Mouse (Mus musculus) 416B (cell line): ENCODE measurements around the gene Jade2.

Source experiments
- DNase-seq: peaks from one replicate; pipeline ENCODE4 v3.0.0; 2011; ENCODE audit warnings: low read depth

The Jade2 gene

DNA sequence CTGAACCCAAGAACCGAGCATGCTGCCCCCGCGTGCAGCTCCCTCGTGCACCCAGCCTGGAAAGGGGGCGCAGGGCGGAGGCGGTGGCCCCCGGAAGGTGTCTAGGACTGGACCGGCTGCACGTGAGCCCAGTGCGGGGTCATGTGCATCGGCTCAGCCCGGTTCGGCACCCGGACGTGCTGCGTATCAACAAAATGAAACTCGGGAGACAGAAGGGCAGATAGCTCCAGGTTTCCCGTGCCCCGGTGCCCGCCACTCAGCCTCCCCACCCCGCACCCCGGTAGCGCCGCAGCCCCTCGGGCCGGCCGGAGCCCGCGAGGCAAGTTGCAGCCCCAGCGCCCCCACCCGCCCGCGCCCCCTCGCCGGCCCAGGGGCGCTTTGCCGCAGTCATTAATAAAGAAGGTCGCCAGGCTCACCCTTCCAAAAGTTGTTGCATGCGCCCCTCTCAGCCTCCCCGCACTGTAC, 805 bp downstream of the Jade2 start:
- DNase-seq, result no peak

DNA sequence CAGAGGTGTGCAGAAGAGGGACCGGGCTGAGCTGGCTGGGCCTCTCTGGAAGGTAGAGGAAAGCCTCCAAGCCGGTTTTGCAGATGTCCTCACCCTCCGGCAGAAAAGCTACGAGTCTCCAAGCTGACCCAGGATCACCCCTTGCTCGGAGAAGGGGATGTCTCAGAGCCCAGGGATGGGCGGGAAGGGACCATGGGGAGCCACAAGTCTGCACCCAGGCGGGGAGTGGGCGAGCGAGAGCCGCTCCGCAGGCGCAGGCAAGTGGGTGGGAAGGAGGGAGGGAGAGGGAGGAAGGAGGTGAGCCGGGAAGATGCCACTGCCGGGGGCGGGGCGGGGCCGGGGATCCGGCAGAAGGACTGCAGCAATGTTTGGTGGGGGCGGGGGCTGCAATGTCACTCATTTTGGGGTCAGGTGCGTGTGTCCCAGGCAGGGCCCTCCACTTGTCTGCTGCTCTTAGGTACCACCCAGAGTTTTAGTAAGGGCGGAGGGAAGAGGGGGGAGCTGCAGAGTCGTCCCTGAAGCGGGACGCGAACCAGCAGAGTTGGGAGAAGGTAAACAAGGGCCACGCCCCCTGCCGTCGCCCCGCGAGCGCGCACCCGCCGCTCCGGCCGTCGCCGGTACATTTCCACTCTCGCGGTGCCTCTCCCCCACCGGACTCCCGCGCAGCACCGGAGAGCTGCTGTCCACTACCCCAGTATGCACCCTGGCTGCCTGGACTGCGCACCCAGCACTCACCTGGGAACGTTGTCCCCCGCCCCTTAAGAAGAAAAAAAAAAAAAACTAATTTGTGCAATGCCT, 1.4 kb downstream of the Jade2 start:
- peak; percentile 95 for DNase-seq

DNA sequence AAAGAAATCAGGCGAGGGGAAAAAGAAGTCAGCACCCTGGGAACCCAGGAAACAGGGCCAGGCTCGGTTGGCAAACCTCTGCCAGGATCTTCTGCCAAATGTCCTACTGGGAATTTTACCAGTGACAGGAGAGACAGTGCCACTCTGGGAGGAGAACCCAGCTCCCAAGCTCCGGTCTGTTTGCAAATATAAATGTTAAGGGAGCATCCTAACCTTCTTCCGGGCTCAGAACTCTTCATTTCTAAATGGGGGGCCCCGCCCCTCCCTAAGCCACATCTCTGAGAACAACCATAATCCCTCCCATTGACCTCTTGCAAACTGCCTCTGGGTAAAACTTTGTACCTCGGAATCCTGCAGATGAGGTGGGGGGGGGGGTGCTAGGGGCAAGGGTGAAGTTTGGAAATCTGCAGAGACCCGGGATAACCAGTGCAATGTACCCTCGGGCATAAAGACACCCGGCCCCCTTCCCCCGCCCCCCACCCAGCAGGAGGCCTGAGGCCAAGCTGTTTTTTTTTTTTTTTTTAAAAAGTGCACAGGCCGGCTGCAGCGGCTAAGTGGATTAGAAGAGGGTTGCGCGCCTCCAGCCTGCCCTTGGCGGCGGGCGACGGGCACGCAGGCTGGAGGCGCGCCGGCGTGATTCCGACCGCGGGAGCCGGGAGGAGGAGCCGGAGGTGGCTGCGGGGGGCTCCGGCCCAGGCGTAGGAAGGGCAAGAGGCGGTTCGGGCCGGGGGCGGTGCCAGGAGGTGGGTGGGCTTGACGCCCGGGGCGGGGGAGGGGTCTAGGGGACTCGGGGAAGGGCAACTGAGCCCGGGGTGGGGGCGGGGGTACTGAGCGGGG, 2.3 kb downstream of the Jade2 start:
- DNase-seq, result peak; percentile 88

DNA sequence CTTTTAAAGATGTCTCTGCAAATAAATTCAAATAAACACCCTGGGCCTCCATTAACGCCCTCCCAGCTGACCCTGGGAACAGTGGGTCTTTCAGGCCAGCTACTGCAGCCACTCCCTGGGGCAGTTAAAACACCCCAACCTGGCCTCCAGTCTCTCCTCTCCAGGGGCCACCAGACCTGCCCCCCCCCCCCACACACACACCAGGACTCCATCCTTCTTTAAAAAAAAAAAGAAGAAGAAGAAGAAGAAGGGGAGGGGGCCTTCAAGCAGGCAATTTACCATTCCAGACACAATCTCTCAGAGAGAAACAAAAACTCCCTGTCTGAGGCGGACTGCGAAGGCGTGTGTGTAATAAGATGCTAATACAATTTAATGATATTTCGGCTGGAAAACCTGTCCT, 4.9 kb downstream of the Jade2 start:
- no peak for DNase-seq

DNA sequence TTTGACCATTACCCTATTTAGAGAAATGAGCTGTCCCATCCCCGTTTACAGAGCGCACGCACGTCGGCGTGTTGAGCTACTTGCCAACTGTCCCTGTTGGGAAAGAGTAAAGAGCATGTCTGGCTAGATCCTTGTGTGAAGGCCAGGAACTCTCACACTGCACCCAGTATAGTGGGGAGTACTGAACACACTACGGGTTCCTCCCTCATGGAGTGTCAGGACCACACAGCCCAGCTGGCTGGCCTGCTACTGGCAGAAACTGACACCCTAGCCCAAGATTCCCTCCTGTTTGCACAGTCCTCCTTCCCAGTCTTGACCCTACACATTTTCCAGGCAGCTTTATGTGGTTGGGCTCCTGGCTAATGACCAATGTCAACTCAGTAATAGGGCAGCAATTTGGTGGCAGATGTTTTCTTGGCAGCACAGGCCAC, 5.3 kb downstream of the Jade2 start:
- no peak for DNase-seq

DNA sequence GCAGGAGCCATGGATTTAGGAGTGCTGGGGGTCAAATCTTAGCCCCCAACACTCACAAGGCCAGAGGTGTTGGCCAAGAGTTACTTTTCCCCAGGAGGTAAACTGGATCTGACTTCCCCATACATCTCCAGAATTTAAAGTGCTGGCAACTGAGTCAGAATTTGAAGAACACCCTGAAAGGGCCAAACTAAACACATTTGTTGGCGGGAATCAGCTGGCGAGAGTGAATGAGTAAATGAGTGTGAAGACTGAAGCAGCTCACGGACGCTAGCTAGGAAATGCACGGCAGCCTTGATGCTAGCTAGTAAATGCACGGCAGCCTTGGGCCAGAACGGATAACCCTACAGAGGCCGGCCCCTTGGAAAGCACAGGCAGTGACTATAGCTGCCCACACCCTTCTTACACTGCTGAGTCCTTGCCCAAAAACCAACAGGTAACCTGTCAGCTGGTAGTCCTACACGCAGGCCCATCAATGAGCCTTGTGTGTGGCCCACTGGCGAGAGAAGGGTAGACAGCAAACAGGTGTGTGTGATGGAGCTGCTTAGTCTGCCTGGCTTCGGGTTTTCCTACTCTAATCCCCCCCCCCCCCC, 6.6 kb downstream of the Jade2 start:
- no peak for DNase-seq

DNA sequence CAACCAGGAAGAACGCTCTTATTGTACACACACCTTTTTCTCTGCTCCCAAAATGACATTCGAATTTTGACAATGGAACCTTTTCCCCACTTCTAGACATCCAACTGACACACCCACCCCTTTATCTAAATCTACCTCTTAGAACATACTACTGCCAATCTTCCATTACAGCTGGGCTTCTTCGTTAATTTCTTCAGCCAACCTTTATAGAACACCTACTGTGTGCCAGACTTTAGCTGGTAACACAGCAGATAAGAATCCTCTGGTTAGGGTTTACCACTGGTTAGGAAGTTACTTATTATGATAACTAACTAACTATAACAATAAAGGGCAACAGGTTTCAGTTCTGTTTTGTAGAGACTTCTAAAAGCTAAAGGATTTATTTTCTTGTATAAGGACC, 9.1 kb downstream of the Jade2 start:
- no peak for DNase-seq

DNA sequence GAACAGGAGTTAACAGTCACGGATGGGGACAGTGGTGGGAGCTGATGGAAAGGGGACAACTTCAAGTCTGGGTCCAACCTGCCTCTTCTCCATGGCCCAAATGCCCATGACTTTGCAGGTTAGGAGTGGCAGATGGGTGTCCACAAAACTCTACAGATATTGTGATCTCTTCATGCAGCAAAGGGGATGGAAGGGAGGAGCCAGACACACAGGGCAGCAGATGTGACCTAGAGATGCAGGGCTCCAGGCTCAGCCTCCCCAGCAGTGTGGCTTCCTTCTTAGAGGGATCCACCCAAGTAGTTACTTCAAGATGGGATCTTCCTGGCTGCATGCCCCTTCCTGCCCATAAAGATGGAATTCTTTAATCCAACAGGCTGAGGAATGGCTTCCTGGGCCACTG, 9.6 kb downstream of the Jade2 start:
- DNase-seq, result no peak

DNA sequence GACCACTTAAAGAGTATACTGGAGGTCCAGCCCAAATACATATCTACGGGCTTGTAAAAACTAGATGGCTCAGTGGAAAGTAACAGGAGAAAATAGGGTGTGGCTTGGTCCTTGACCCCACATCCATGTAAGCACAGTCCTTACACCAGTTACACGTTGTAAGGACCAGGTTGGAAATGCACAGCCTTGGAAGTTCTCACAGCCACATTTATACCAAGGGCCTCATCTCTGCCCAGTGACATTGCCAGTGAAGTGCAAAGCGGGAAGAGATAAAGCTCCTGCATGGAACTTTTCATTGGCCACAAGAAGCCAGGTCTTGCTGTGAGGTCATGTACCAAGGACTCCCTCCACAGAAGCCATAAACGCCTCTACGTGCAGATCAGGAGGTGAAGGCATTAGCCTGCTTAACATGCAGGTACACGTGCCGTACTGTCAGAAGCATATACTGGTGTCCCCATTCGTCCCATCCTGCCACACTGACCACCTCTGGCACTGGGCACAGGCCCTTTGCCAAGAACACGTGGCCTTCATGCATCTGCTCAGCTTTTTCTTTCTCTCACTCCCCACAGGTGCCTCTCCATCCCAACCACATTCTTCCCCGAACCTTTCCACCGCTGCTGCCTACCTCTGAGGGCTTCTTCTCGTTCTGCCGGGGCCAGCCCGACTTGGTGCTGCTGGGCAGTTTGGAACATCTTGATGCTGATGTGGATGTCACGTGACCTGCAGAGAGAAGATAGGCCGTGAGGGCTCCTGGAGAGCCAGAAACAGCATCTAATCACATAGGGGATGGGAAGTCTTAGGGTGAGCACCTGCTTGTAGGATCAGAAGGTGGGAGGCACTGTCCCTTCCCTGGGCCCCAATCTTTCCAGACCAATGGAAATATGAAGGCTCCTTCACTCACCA, 11.2 kb downstream of the Jade2 start:
- DNase-seq, result no peak

DNA sequence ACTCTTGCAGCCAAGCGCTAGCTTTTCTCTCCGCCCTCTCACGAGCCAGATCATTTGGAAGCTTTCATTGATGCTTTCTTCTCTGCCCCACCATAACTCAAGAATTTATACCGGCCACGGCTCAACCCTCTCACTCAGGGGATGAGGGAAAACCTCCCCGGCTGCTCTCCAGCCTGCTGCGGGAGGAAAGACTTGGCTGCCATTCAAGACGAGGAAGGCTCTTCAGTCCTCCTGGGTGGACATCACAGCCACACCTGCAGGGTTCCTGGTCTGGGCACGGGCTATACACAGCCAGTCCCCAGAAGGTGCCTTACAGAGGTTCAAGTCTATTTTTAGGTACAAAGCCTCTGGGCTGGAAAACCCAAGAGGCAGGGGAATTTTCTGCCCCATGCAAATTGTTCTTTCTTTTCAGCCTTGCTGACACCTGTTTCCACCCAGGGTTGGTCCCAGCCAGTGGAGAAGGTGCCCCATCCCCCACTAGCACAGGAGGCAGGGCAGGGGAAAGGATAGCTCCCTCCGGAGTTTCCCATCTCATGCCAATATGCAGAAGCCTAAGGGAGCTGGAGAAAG, 12.8 kb downstream of the Jade2 start:
- no peak for DNase-seq

DNA sequence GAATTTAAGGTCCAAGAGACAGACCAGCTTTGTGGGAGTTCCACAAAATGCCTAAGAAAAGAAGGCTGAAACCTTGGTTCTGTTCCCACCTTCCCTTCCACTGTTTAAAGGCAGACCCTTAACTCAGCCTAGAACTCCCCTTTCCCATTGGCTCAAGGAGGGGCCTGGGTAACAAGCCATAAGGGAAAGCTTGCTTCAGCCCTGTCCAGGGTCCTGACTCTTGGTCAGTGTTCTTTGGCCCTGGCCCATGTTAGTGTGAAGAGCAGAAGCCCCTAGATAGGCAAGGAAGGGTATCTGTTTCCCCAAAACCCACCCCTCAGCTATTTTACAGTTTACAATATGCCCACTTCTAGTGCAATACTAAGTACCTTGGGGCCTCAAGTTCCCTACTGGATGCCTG, 13.6 kb downstream of the Jade2 start:
- DNase-seq, result no peak

DNA sequence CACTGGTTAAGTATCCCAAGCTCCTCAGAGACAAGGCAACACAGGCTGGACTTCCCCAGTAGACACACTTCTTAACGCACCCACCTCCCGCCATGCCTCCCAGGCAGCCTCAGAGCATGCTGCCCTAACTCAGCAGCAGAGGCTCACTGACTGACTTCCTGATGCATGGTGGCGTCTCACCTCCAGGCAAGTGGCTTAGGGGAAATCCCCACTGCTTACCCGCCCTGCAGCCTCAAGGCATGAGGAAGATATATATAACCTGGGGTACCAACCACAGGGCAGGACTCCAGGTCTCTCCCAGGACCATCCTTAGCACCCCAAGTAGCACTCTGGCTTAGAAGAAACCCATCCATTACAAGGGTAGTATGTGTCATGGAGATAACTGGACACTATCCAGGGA, 14.3 kb downstream of the Jade2 start:
- no peak for DNase-seq

DNA sequence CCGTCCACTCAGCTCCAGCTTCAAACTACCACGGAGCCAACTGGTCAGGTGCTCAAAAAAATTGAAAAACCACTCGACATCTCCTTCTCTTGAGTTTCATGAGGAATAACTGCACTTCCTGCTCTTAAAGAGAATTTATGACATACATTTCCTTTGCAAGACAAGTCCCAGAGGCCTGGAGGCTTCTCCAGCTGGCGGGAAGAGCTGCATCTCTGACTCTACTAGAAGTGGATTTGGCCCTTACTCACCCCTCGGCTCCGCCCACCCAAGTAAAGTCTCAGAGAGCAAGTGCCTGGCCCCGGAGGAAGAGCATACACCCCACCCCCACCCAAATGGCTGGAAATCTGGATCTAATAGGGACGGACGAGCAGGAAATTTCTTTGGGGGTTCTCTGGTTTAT, 16.3 kb downstream of the Jade2 start:
- DNase-seq, result no peak

DNA sequence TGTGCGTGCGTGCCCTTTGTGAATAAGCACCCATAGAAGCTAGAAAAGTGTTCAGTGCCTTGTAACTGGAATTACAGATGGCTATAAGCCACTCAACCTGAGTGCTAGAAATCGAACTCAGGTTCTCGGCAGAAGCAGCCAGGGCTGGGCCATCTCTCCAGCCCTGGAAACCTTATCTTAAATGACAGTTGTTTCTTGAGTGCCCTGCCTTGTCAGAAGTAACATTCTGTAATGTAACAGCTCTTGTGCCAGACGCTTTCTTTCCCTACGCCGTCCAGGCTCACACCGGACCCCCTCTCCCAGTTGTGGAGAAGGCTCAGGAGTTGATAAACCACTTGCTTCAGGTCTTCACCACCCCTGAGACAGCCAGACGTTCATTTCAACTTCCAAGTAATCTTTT, 16.8 kb downstream of the Jade2 start:
- no peak for DNase-seq

DNA sequence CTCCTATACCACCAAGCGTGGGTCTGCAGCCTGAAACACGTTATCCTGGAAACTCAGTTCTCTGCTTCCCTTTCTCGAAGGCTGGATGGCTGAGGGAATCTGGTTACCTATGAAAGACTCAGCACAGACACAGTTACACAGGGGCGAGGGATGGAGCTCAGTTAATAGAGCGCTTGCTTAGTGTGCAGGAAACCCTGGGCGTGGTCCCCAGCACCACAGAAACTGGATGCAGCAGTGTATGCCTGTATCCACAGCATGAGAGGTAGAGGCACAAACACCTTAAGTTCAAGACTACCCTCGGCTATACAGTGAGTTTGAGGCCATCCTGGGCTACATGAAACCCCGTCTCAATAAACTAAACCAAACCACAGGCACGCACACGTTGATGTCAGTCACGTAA, 17.5 kb downstream of the Jade2 start:
- DNase-seq, result no peak

DNA sequence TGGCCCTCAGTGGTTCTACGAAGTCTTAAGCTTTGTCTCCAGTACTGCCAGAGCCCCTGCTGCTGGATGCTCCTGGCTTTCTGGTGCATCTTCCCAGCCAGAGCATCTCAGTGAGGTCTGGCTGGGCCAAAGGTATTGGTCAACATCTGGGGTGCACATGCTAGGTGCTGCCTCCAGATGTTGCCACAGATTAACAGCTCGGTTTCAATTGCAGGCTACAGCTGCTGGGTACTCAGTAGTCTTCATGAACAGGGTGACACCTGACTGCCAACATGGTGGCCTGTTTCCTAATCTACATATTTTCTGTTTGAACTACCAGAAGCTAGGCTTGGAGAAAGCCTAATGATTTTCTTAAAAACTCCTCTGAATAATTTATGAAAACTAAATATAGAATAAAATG, 18.3 kb downstream of the Jade2 start:
- no peak for DNase-seq

DNA sequence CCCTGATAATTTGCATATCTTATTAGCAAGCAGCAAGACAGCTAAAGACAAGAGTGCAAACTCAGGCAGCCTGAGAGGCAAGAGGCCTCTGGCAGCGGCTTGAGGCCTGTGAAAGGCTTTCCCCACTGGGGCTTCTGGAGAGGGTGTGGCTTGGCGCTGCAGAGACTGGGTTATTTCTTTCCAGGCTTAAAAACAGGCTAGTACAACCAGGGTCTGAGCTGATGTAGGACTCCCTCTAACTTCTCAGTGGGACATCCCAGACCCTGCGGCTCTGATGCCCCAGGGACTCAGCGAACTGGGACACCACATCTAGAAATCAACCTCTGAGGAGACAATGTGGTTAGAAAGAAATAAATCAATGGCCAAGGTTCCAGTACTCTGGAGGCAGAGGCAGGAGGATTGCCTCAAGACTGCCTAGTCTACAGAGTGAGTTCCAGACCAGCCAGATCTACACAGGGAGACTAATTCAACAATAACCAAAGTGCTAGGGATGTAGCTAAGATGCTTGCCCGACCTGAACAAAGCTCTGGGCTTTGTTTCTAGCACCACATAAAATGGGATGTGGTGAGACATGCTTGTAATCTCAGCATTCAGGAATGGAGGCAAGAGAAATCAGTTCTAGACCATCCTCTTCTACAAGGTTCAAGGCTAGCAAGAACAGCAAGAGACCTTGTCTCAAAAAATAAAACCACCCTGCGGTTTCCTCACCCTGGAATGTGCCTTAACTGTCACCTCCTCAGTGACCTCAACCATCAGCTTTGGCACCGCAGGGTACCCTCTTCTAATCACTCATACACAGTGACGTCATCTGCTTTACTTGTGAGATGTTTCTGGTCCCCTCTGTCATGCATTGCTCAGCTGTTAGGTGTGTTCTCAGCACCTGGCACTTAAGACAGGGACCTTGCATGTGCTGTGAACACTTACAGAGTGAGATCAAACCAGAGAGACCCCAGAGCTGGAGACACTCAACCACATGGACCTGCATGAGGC, 20.0 kb downstream of the Jade2 start:
- no peak for DNase-seq

DNA sequence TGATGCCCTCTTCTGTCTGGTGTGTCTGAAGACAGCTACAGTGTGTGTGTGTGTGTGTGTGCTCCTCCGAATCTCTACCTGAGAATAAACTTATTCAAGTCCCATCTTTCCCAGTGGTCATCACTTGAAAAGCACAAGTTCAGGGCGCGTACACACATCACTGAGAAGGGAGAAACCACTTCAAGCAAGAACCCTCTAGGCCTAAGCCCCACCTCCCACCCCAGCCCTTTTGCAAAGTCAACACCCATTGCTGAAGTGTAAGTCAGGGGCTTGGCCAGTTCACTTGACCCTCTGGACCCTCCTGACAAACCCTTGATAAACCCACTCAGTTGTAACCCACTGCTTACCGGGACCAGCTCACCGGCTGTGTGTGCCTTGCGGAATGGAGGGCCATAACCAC, 20.9 kb downstream of the Jade2 start:
- DNase-seq, result no peak

DNA sequence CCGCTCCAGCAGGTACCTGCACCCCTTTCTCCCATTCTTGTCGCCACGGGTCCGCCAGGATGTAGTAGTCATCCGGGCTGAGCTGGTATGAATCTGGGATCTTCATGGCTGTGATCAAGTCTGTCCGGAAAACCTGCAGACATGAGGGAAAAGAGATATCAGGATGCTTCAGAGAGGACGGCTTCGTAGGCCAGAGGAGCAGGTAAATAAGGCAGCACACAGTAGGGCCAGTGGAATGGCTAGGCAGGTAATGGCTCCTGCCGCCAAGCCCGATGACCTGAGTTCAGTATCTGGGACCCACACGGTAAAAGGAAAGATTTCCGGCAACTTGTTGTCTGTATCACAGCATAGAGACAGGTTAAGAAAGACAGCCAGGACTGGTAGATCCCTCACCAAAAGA, 21.9 kb downstream of the Jade2 start:
- no peak for DNase-seq

DNA sequence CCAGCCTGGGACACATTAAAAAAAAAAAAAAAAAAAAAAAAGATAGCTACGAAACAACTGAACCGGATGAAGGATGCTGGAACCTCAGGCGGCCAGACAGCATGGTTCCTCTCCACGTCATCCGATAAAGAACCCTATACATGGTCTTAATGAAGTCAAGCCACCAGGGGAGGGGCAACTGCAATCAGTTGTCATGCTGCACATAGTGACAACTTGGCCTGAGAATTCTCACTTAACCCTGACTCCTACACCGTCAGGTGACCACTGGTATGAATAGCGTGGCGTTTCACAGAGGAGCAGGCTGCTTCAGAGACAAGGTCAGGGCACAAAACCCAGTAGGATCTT, 23.4 kb downstream of the Jade2 start:
- DNase-seq, result no peak
